Mouse (Mus musculus) embryonic facial prominence, embryonic 14.5 days (tissue): Measurements from ENCODE around the gene Jakmip3. TPM values are rescaled to one million over a fixed set of nuclear protein-coding genes. Genes with fewer than 3 reads are reported as not detected.
A peak's percentile ranks its signal among the peaks of the same experiment; 100 is the strongest.

Experiments
- ATAC-seq: fragments of 200-750 bp; cut with Nextera tagmentation; 2 replicates; pipeline ENCODE4 v1.8.0; 2017; ENCODE audit warnings: low read depth, moderate number of reproducible peaks, moderate TSS enrichment
- DNase-seq: peaks from one replicate; pipeline ENCODE4 v3.0.0-alpha.2; 2015; ENCODE audit warnings: low spot score
- H3K27ac ChIP-seq: fragments of 300-500 bp; sonication (generic); replicated peaks from 2 replicates; pipeline ENCODE4 v1.5.1; 2014; ENCODE audit warnings: low read depth, mild to moderate bottlenecking, low read length, moderate library complexity
- H3K27me3 ChIP-seq: fragments of 300-500 bp; sonication (generic); replicated peaks from 2 replicates; pipeline ENCODE4 v1.6.1; 2014; ENCODE audit warnings: low read length; ENCODE audit not compliant: control insufficient read depth, insufficient read depth
- H3K36me3 ChIP-seq: fragments of 300-500 bp; sonication (generic); 2 replicates; pipeline ENCODE4 v1.6.1; 2014; ENCODE audit warnings: low read length, mixed read lengths; ENCODE audit not compliant: control insufficient read depth, insufficient read depth
- H3K4me1 ChIP-seq: fragments of 300-500 bp; sonication (generic); 2 replicates; pipeline ENCODE4 v1.6.1; 2014; ENCODE audit warnings: antibody characterized with exemption, low read length; ENCODE audit not compliant: control insufficient read depth, insufficient read depth
- H3K4me2 ChIP-seq: fragments of 300-500 bp; sonication (generic); 2 replicates; pipeline ENCODE4 v1.6.1; 2014; ENCODE audit warnings: low read depth, mild to moderate bottlenecking, low read length, moderate library complexity, mixed read lengths
- H3K4me3 ChIP-seq: fragments of 300-500 bp; sonication (generic); 2 replicates; pipeline ENCODE4 v1.5.1; 2014; ENCODE audit warnings: low read depth, mild to moderate bottlenecking, low read length
- H3K9ac ChIP-seq: fragments of 300-500 bp; sonication (generic); 2 replicates; pipeline ENCODE4 v1.6.1; 2014; ENCODE audit warnings: low read depth, mild to moderate bottlenecking, low read length, moderate library complexity, mixed read lengths
- H3K9me3 ChIP-seq: fragments of 300-500 bp; sonication (generic); 2 replicates; pipeline ENCODE4 v1.6.1; 2016; ENCODE audit warnings: low read length; ENCODE audit not compliant: control insufficient read depth
- WGBS: fragments of 180-500 bp; shearing (Covaris S2); extraction: QIAGEN DNeasy Blood & Tissue Kit; methylation state at CpG from one replicate; pipeline ENCODE4 v1.1.7; 2014; 5-methylcytosine and 5-hydroxymethylcytosine counted together
- polyA plus RNA-seq: library from polyadenylated mRNA; unstranded; fragments of >200 nt; fragmentation: Nextera tagmentation; extraction: Ambion mirVana; gene quantifications from 2 replicates; pipeline ENCODE4 v1.2.1, GENCODE M21; 2014

Jakmip3 gene
- polyA plus RNA-seq, 1 experiment from 2014 or later, result 0.46 TPM

- WGBS, result 90% methylated on average over 4 of the region's 4 CpGs
- Histone ChIP-seq H3K9me3 (no peaks in the 10 kb centered on the region), H3K4me2 (no peak overlapping the region), H3K9ac (no peak overlapping the region), H3K4me1 (no peaks in the 10 kb centered on the region), H3K36me3 (no peaks in the 10 kb centered on the region), H3K27ac (no peak overlapping the region), H3K4me3 (no peak overlapping the region), H3K27me3 (no peaks in the 10 kb centered on the region)
- ATAC-seq (no peak), DNase-seq (no peak)
Observed at GRCm38 (mm10) chr7:139031215-139031614, 90.7 kb downstream of the Jakmip3 start.

- ATAC-seq (no peak), DNase-seq (no peak)
- H3K27ac ChIP-seq, result no peak overlapping the region
- H3K4me1 ChIP-seq, result no peaks in the 10 kb centered on the region
- H3K4me3 ChIP-seq, result no peak overlapping the region
- H3K9ac ChIP-seq, result no peak overlapping the region
- H3K36me3 ChIP-seq, result no peaks in the 10 kb centered on the region
- H3K27me3 ChIP-seq, result 0 out of 2 replicates have a peak, but pooled peaks cover 3% of the 10 kb centered on the region
- H3K9me3 ChIP-seq, result no peaks in the 10 kb centered on the region
- no peak overlapping the region for H3K4me2 ChIP-seq
- WGBS, result 46% methylated on average over 4 of the region's 4 CpGs
Observed at GRCm38 (mm10) chr7:139063406-139063805, 122.9 kb downstream of the Jakmip3 start.

- Histone ChIP-seq H3K4me3 (no peak overlapping the region), H3K4me1 (no peaks in the 10 kb centered on the region), H3K9me3 (no peaks in the 10 kb centered on the region), H3K36me3 (no peaks in the 10 kb centered on the region), H3K27me3 (0 out of 2 replicates have a peak, but pooled peaks cover 3% of the 10 kb centered on the region), H3K4me2 (no peak overlapping the region), H3K9ac (no peak overlapping the region), H3K27ac (no peak overlapping the region)
- peak; percentile 80 for ATAC-seq
- DNase-seq, result peak; percentile 82
- WGBS, result 0% methylated on average over 2 of the region's 2 CpGs
Observed at GRCm38 (mm10) chr7:139068182-139068623, 127.7 kb downstream of the Jakmip3 start.

GRCm38 (mm10) chr7:139074189-139074588 lies 133.7 kb downstream of the Jakmip3 start:
- DNase-seq, result no peak
- H3K9me3 ChIP-seq, result no peaks in the 10 kb centered on the region
- H3K4me3 ChIP-seq, result no peak overlapping the region
- H3K4me2 ChIP-seq, result no peak overlapping the region
- H3K36me3 ChIP-seq, result no peaks in the 10 kb centered on the region
- H3K27ac ChIP-seq, result no peak overlapping the region
- H3K9ac ChIP-seq, result no peak overlapping the region
- WGBS, result 45% methylated on average over 6 of the region's 6 CpGs
- no peak for ATAC-seq
- H3K27me3 ChIP-seq, result no peaks in the 10 kb centered on the region
- H3K4me1 ChIP-seq, result peaks cover 14% of the 10 kb centered on the region

GRCm38 (mm10) chr7:139075054-139075794 lies 134.7 kb downstream of the Jakmip3 start:
- peak; percentile 62; the same call in 1 of the 2 replicates for ATAC-seq
- no peak overlapping the region for H3K4me2 ChIP-seq

GRCm38 (mm10) chr7:139077283-139077682 lies 136.8 kb downstream of the Jakmip3 start:
- Histone ChIP-seq H3K4me2 (no peak overlapping the region), H3K9ac (no peak overlapping the region), H3K36me3 (no peaks in the 10 kb centered on the region), H3K27me3 (no peaks in the 10 kb centered on the region), H3K9me3 (no peaks in the 10 kb centered on the region), H3K4me1 (peaks cover 15% of the 10 kb centered on the region), H3K4me3 (no peak overlapping the region), H3K27ac (0 out of 2 replicates have a peak overlapping the region, but pooled peaks have one; percentile 22)
- DNase-seq (peak; percentile 81), ATAC-seq (peak; percentile 65)
- WGBS, result 11% methylated on average over 7 of the region's 7 CpGs

More at GRCm38 (mm10) chr7:139075054-139075794, 134.7 kb downstream of the Jakmip3 start:
- 40% methylated on average over 14 of the region's 14 CpGs for WGBS
- Histone ChIP-seq H3K4me1 (peaks cover 15% of the 10 kb centered on the region), H3K27me3 (no peaks in the 10 kb centered on the region), H3K9ac (no peak overlapping the region), H3K4me3 (no peak overlapping the region), H3K27ac (no peak overlapping the region), H3K36me3 (no peaks in the 10 kb centered on the region), H3K9me3 (no peaks in the 10 kb centered on the region)
- DNase-seq, result peak; percentile 57

GRCm38 (mm10) chr7:139078181-139078580 lies 137.7 kb downstream of the Jakmip3 start:
- no peak overlapping the region for H3K27ac ChIP-seq

GRCm38 (mm10) chr7:139079141-139079540 lies 138.6 kb downstream of the Jakmip3 start:
- DNase-seq, result no peak
- H3K9me3 ChIP-seq, result no peaks in the 10 kb centered on the region
- H3K4me2 ChIP-seq, result no peak overlapping the region
- no peak overlapping the region for H3K9ac ChIP-seq
- no peaks in the 10 kb centered on the region for H3K36me3 ChIP-seq
- H3K4me1 ChIP-seq, result peaks cover 15% of the 10 kb centered on the region
- H3K4me3 ChIP-seq, result no peak overlapping the region
- no peaks in the 10 kb centered on the region for H3K27me3 ChIP-seq
- 56% methylated on average over 7 of the region's 7 CpGs for WGBS
- ATAC-seq, result no peak
- no peak overlapping the region for H3K27ac ChIP-seq

More at GRCm38 (mm10) chr7:139078181-139078580, 137.7 kb downstream of the Jakmip3 start:
- DNase-seq, result peak; percentile 79
- no peaks in the 10 kb centered on the region for H3K27me3 ChIP-seq
- WGBS, result 53% methylated on average over 6 of the region's 6 CpGs
- no peaks in the 10 kb centered on the region for H3K9me3 ChIP-seq
- peaks cover 15% of the 10 kb centered on the region for H3K4me1 ChIP-seq
- H3K4me2 ChIP-seq, result no peak overlapping the region
- H3K9ac ChIP-seq, result no peak overlapping the region
- ATAC-seq, result peak; percentile 28; the same call in 1 of the 2 replicates
- H3K36me3 ChIP-seq, result no peaks in the 10 kb centered on the region
- no peak overlapping the region for H3K4me3 ChIP-seq
